Mouse (Mus musculus): ENCODE measurements around the gene Tmem205.

Tmem205 gene

DNA sequence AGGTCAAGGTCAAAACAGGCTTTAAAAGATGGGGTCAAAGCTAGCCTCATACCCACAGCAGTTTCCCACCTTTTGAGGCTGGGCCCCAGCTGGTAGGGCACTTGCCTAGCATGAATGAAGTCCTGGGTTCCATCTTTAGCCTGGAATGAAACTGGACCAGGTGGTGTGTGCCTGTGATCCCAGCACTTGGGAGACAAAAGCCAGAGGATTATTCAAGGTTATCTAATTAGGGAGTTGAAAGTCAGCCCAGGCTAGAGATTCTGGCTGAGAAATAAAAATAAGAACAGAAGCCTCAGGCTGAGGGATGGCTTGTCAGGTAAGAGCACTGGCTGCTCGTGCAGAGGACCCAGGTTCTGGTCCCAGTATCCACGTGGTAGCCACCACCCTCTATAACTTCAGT, 4.7 kb upstream of the Tmem205 start:
- no peak for TF ChIP-seq GATA4 (IDR thresholded peaks at IDR 0.05; ENCODE audit: insufficient replicate concordance, low read length)

DNA sequence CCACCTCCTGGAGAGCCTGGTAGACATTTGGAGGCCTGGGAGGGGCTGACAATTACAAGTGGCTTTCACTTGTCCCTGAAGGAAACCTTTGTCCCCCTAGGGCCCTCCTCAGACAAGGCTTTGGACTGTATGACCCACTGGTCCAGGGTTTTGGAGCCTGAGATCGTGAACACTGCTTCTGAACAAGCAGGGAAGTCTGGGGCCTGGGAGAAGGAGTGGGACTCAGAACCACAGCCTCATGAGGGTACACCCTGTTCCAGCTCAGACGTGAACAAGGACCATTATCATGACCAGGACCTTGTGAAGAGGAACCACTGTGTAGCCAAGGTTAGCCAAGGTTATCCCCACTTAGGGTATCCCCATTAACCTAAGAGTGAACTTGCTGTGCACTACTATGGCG, 1.9 kb upstream of the Tmem205 start:
- TF ChIP-seq GATA4 (IDR thresholded peaks at IDR 0.05; ENCODE audit: insufficient replicate concordance, low read length) = no peak

DNA sequence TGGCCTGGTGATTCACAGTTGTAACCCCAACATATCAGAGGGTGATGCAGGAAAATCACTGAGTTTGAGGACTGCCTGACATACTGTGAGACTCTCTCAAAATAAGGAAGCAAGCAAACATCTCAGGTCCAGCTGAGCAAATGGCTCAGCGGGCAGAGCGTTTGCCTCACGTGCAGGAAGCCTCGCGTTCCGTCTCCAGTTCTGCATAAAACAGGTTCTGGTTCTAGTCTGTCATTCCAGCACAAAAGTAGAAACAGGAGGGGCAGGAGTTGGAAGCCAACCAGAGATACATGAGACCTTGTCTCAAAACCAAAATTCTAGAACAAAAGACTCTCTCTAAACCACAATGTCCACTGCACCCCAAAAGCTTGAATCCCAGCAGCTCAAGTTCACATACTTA, 572 bp downstream of the Tmem205 start:
- no peak for TF ChIP-seq GATA4 (IDR thresholded peaks at IDR 0.05; ENCODE audit: insufficient replicate concordance, low read length)

DNA sequence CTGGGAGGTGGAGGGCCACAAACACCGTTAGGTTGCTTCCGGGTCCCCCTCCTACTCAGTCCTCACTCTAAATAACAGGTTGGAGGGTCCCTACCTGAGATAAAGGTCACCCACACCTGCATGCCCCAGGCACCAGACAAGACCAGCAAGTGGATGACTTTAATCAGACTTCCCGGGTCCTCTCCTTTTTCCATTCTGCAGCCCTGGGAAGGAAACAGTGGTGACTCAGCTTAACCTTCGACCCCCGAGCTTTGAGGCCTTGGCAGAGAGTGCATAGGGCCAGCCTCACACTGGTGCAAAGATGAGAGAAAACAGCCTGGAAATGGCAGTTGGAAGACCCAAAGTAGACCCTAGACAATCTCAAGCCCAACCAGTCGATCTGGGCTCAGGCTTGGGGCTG, 1.2 kb downstream of the Tmem205 start:
- TF ChIP-seq GATA4 (IDR thresholded peaks at IDR 0.05; ENCODE audit: insufficient replicate concordance, low read length) = no peak

DNA sequence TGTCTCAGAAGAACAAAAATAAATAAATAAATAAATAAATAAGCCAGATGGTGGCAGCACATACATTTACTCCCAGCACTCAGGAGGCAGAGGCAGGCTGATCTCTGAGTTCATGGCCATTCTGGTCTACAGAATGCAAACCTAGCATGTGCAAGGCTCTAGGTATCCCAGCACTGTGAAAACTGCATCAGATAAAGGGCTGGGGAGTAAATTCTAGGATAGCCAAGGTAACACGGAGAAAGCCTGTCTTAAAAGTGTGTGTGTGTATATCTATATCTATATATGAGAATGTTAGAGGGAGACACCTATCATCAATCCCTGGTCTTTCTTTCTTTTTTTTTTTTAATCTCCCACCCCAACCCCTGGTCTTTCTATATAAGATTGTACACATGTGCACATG, 1.9 kb downstream of the Tmem205 start:
- TF ChIP-seq GATA4 (IDR thresholded peaks at IDR 0.05; ENCODE audit: insufficient replicate concordance, low read length) = no peak

DNA sequence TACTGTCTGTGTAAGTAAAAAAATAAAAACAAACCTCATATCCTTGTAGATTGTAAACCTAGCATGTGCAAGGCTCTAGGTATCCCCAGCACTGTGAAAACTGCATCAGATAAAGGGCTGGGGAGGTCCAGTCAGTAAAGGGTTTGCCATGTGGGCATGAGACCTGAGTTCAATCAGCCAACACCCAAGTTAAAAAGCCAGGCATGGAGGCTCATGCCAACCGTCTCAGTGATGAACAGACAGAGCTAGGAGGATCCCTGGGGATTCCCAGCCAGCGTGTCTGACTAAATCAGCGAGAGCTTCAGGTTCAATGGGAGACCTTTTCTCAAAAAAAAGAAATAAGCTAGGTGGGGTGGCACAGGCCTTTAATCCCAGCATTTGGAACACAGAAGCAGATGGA, 2.3 kb downstream of the Tmem205 start:
- no peak for TF ChIP-seq GATA4 (IDR thresholded peaks at IDR 0.05; ENCODE audit: insufficient replicate concordance, low read length)

DNA sequence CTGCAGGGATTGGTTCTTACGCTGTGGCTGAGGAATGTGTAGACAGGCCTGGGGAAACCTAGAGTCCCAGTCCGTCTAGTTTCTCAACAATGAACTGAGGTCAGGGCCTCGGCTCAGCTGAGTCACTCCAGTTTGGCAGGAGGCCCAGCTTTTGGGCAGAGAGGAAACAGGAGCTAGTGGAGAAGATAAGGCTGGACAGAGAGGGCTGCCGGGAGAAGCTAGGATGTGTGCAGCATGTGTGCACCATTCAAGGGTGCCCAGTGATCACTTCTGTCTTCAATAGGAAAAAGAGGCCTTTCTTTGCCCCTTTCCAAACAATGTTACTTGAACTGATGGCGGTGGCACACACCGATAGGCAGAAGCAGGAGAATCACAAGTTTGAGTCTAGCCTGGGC, 3.3 kb downstream of the Tmem205 start:
- TF ChIP-seq GATA4 (IDR thresholded peaks at IDR 0.05; ENCODE audit: insufficient replicate concordance, low read length) = peak; percentile 94; the same call in 1 of the 2 replicates

DNA sequence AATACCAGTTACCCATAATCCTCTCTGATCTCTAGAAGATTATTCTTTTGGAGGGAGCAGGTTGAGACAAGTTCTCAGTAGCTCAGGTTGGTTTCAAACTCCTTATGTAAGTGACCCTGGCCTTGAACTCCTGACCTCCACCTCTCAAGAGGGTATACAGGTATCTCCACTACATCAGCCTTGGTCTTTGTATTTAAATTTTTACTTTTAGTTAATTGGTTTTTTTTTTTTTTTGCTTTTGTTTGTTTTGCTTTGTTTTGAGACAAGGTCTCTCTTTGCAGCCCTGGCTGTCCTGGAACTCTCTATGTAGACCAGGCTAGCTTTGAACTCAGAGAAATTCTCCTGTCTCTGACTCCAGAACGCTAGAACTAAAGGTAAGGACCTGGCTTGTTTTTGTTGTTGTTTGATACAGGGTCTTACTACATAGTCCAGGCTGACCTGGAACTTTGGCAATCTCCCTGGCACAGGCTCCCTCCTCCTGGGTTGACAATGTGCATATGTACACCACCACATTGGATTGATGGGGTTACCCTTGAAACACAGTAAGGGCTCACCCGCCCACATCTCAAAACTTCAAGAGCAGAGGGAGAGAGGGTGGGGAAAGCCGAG, 3.8 kb downstream of the Tmem205 start:
- TF ChIP-seq GATA4 (IDR thresholded peaks at IDR 0.05; ENCODE audit: insufficient replicate concordance, low read length) = no peak

DNA sequence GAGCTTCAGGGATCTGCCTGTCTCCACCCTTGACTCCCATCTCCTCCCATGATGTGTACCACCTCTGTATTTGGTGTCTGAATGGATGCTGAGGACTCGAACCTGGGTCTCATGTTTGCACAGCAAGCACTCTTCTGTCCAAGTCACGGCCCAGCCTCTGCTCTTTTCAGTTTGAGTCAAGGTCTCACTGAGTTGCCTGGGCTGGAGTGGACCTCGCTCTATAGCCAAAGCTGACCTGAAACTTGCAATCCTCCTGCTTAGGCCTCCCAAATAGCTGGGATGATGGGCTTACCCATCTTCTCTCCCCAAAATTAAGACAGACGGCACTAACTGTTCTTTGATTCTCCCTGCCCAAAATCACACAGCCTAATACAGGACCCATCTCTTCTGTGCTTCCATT, 4.3 kb downstream of the Tmem205 start:
- no peak for TF ChIP-seq GATA4 (IDR thresholded peaks at IDR 0.05; ENCODE audit: insufficient replicate concordance, low read length)

DNA sequence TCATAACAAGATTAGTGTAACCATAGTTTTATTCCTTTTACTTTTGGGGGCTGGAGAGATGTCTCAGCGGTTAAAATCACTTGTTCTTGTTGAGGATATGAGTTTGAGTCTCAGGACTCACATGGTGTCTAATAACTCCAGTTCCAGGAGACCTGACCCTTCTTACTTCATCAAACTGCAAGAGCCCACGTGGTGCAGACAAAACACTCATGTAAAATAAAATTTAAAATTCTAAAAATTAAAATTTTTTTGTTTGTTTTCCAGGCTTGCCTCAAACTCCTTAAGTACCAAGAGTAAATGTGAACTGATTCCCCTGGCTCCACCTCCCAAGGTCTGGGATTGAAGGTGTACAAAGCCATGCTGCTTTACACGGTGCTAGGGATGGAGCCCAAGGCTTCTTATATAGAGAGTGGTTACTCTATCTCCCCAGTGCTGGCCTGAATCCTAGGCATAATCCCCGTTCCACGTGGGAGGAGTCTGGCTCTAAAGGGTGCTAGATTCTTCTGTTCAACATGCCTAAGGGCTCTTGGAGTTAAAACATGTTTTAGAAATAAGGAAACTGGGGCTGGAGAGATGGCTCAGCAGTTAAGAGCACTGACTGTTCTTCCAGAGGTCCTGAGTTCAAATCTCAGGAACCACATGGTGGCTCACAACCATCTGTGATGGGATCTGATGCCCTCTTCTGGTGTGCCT, 8.5 kb downstream of the Tmem205 start:
- no peak for TF ChIP-seq GATA4 (IDR thresholded peaks at IDR 0.05; ENCODE audit: insufficient replicate concordance, low read length)

DNA sequence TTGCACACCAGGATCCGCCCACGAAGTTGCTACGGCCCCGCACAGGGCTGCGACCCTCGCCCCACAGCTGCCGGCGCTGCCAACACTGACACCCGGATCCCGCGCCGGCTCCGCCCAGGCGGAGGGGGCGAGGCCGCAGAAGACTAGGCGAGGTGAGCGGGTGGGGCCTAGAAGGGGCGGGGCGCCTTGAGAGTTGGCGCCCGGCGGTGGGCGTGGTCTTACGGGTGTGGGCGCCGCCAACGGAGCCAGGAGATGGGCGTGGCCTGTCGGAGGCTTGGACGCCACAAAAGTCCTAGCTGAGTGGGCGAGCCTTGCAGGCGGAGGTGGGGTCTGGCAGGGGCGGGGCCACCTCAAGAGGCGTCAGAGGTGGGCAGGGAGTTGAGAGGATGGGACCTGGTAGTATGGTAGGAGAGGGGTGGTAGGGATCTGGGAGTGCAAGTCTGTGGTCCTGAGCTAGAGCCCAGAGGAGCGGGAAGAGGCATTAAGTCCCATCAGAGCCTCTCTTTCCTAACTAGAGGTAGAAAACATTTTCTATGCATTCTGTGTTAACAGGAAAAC, 9.2 kb downstream of the Tmem205 start, which contains the start of gene Rab3d:
Gene Rab3d, minus strand, starts transcription at position 158 of the 558 bp plus-strand sequence.
- TF ChIP-seq GATA4 (IDR thresholded peaks at IDR 0.05; ENCODE audit: insufficient replicate concordance, low read length) = no peak

DNA sequence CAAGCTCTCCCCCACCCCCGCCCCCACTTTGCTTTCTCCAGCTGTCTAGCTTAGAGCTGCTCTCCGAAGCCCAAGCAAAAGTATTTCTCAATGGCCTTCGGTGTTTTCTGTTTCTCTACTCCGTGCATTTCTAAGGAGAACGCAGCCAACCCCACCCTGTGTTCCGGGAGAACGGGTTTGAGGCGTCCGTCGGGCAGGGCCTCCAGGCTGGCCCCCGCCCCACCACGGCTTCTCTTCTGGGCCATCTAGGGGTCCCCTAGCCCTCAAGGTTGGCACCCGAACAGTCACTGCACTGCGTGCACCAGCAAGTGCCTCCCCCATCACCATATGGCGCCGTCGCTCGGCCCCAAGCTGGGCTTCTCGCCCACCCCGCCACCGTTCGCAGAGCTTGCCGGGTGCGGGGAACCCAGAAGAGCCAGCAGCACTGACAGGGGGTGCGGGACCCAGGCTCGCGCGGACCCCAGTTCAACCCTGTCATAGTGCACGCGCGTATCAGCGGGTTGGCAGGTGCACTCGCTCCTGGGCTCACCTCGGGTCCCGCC, 9.8 kb downstream of the Tmem205 start:
- no peak for TF ChIP-seq GATA4 (IDR thresholded peaks at IDR 0.05; ENCODE audit: insufficient replicate concordance, low read length)

DNA sequence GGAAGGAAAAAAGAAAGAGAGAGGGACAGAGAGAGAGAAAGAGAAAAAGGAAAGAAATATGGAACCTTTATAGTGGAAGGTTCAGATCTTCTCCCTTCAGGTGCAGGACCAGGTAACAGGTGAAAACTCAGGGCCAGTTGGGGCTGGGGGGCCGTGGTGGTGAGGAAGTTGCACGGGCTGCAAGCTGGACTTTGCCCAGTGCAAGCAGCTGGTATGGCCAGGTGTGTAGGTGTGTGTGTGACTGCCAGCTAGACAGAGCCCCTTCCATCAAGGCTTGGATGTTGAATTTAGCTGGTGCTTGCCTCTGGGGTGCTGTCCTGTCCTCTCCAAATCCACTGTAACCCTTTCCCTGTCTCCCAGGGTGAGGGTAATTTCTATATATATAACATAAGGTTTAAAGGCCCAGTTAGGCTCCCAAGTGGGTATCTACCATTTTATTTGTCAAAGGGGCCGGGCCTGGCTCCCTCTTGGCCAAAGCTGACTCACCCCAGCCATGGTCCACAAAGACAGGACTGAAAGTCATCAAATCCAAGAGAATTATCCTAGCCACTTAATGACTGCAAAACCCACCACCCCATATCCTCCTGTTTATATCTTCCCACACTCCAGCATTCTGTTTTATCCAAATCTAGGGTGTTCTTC, 10.4 kb downstream of the Tmem205 start:
- TF ChIP-seq GATA4 (IDR thresholded peaks at IDR 0.05; ENCODE audit: insufficient replicate concordance, low read length) = no peak

DNA sequence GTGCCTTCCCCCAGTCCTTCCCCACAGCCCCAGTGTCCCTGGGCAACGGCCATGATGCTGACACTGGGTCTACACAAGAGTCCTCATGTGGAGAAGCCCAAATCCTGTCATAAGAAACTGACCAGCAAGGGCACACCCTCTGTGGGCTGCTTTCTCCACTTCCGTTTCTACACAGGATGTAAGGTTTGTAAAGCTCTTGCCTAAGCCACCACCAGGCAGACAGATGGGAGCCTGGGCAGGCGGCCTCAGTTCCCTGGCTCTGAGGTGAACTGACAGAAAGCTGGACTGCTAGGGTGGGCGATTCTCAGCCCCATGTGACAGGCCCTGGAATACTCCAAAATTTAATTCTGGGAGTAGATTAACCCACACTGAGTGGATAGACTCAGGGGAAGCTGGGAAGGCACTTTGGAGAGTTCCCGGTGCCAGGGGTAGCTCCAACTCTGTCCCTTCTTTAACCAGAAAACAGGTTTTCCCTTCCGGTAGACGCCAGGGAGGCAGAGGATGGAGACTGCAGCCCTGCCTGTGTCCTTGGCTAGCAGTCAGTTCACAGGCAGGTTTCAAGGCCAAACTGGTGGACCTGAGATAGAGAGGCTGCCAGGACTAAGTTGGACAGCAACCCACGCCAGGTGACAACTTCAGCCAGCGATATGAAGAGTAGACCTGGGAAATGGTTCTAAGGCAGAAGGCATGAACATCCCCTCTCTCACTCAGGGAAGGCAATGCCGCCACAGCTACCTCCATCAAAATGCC, 17.7 kb downstream of the Tmem205 start:
- TF ChIP-seq GATA4 (IDR thresholded peaks at IDR 0.05; ENCODE audit: insufficient replicate concordance, low read length) = no peak

DNA sequence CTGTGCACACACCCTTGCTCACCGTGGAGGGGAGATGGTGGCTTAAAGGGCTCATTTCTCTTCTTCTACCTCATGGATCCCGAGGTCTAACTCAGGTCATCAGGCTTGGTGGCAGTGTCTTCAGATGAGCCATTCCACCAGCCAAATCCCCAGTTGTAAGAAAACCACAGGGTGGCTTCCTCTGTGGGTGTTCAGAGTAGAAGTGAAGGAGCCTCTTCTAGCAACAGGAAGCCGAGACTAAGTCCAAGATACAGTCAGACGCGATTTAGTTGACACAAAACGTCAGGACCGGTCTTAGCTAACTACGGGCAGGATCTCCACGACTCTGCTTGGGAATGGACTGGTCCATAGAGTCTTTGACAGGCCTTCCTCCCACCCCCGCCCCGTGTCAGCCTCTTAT, 19.1 kb downstream of the Tmem205 start:
- TF ChIP-seq GATA4 (IDR thresholded peaks at IDR 0.05; ENCODE audit: insufficient replicate concordance, low read length) = no peak
